Mouse (Mus musculus) R1 (cell line): Measurements from ENCODE around the gene Vmn1r35.
"Not testable (repeated sequence)": the region's sequence is repeated elsewhere in the genome, so short reads cannot be mapped to it uniquely, and the experiment has no call there.

Source experiments
- DNase-seq: peaks from one replicate; pipeline ENCODE4 v3.0.0-alpha.2; 2018; ENCODE audit warnings: low read depth, low spot score

The Vmn1r35 gene

GRCm38 (mm10) chr6:66685806-66686205, at the start of gene Vmn1r35:
Gene Vmn1r35 (minus strand): TSS chr6:66685906.
- DNase-seq, result no peak

GRCm38 (mm10) chr6:66729082-66729481, 43.4 kb upstream of the Vmn1r35 start, which contains the start of gene Vmn1r37:
Gene Vmn1r37 (plus strand): TSS chr6:66729382.
- DNase-seq, result not testable (repeated sequence)

- DNase-seq, result not testable (repeated sequence)
Observed at GRCm38 (mm10) chr6:66719068-66719467, 33.4 kb upstream of the Vmn1r35 start, which contains the start of gene Vmn1r36. Gene Vmn1r36 (minus strand): TSS chr6:66719168.

GRCm38 (mm10) chr6:66713854-66714253, 28.1 kb upstream of the Vmn1r35 start:
- no peak for DNase-seq

GRCm38 (mm10) chr6:66708901-66709300, 23.2 kb upstream of the Vmn1r35 start:
- DNase-seq, result no peak

- no peak for DNase-seq
Observed at GRCm38 (mm10) chr6:66643779-66644178, 41.9 kb downstream of the Vmn1r35 start, which contains the start of gene Vmn1r34. Gene Vmn1r34 (minus strand): TSS chr6:66643879.
